Mouse (Mus musculus): Measurements from ENCODE around the gene Pold1. TPM values are rescaled to one million over a fixed set of nuclear protein-coding genes. Genes with fewer than 3 reads are reported as not detected.

Pold1 gene
- polyA plus RNA-seq (2017; shearing (Covaris generic)): 10 to 100 TPM; 46.3 to 81.8 TPM

GRCm38 (mm10) chr7:44548497-44549087 lies at the start of gene Pold1:
Gene Pold1 (minus strand): TSS chr7:44548849.

DNA sequence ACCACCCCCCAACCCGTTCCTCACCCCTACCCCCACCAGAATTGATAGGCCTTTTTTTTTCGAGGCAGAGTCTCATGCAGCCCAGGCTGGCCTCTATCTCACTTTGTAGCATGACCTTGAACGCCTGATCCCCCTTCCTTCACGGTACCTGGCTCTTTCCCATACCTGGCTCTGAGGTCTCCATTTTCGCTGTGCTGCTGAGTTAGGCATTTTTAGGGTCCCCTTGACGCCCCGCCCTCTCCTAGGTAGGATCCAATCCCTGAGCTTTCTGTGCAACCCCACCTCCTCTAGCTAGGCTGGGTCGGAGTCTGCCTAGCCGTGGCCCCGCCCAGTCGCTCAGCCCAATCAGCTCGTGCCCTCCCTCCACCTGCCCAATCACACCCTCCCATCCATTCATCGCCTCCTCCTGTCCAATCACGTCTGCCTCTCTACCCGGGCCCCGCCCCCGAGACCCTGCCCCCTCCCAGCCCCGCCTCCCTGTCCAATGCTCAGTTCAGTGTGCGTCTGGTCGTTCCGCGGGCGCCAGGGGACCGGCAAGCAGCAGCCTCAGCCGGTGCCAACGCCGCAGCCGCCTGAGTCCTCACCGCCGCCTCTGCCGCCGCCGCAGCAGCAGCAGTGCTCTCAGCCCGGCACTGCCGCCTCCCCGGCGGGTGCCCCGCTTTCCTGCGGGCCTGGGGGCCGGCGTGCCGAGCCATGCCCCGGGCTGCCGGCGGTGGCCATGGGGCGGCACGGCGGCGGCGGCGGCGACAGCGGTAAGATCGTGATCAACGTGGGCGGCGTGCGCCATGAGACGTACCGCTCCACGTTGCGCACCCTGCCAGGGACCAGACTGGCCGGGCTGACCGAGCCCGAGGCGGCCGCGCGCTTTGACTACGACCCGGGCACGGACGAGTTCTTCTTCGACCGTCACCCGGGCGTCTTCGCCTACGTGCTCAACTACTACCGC lies 42.0 kb upstream of the Pold1 start, which contains the start of gene Kcnc3:
Gene Kcnc3, plus strand, starts transcription at position 263 of the 946 bp plus-strand sequence.

GRCm38 (mm10) chr7:44572213-44572701 lies 23.6 kb upstream of the Pold1 start, which contains the start of gene Napsa:
Gene Napsa (plus strand): TSS chr7:44572380.

GRCm38 (mm10) chr7:44553826-44554225 lies 5.2 kb upstream of the Pold1 start, which contains the start of gene Nr1h2:
Gene Nr1h2 (minus strand): TSS chr7:44553951.

GRCm38 (mm10) chr7:44531946-44532732 lies 16.5 kb downstream of the Pold1 start, which contains the start of gene Spib:
Gene Spib (minus strand): TSS chr7:44532071.

GRCm38 (mm10) chr7:44524502-44524901 lies 24.1 kb downstream of the Pold1 start, which contains the start of gene Mybpc2:
Gene Mybpc2 (minus strand): TSS chr7:44524656.

DNA sequence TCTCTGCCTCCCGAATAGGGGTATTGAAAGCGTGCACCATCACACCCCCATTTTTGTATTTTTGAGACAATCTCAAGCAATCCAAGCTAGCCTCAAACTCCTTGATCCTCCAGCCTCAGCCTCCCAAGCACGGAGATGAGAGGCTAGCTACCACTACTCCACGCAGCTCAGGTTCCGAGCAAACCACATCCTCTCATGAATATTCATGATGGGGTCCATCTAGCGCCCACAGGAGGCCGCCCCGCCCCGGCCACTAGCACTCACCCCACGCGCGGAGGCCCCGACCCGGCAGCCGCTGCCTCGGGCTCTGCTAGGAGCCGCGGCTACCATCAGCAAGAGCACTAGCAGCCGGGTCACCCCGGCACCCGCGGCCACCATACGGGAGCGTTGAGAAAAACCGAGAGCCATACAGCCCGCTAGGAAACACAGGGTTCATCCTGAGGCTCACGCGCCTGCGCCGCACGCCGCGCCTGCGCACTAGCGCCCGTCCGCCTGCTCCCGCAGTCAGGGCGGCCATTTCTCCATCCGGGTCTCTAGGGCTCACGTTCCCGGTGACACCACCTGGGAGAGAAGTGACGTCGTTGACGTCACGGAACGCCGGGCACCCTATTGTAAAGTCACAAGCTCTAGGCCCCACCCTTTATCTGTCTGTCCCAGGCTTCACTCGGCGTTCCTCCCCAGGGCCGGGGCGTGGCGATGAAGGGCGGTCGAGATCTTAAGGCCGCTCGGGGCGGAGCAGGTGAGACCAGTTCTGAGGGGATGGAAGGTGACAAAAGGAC lies 52.5 kb downstream of the Pold1 start, which contains the start of the genes Emc10 and Fam71e1:
Gene Emc10, minus strand, starts transcription at position 538 of the 779 bp plus-strand sequence.
Gene Fam71e1, plus strand, starts transcription at position 590 of the 779 bp plus-strand sequence.

Other genes starting within 250 kb of the Pold1 start
- gene Clec11a, start 241.9 kb downstream of the Pold1 start, polyA plus RNA-seq (2017; shearing (Covaris generic)): under 1 TPM; 0.31 to 0.95 TPM
- under 1 TPM; 0.10 to 0.24 TPM for gene Shank1, start 238.6 kb downstream of the Pold1 start, polyA plus RNA-seq (2017; shearing (Covaris generic))
- gene Syt3, start 164.7 kb downstream of the Pold1 start, polyA plus RNA-seq (2017; shearing (Covaris generic)): under 1 TPM; 0.23 to 0.55 TPM
- gene 1700008O03Rik, start 163.0 kb downstream of the Pold1 start, polyA plus RNA-seq (2017; shearing (Covaris generic)): under 1 TPM; 0.47 to 0.69 TPM
- gene Lrrc4b, start 119.8 kb downstream of the Pold1 start, polyA plus RNA-seq (2017; shearing (Covaris generic)): under 1 TPM; 0.18 to 0.64 TPM
- 1 to 10 TPM in 1 of 2 experiments, not detected in 1; 1.2 TPM for gene Aspdh, start 83.5 kb downstream of the Pold1 start, polyA plus RNA-seq (2017; shearing (Covaris generic))
- 100 to 1,000 TPM in 1 of 2 experiments, 10 to 100 TPM in 1; 94.8 to 118 TPM for gene Josd2, start 80.9 kb downstream of the Pold1 start, polyA plus RNA-seq (2017; shearing (Covaris generic))
- gene Emc10, start 52.3 kb downstream of the Pold1 start, polyA plus RNA-seq (2017; shearing (Covaris generic)): 100 to 1,000 TPM; 151 to 196 TPM
- 1 to 10 TPM; 3.0 to 7.2 TPM for gene Fam71e1, start 52.3 kb downstream of the Pold1 start, polyA plus RNA-seq (2017; shearing (Covaris generic))
- gene Mybpc2, start 24.2 kb downstream of the Pold1 start, polyA plus RNA-seq (2017; shearing (Covaris generic)): not detected
- 1 to 10 TPM; 2.6 to 6.3 TPM for gene Spib, start 16.8 kb downstream of the Pold1 start, polyA plus RNA-seq (2017; shearing (Covaris generic))
- gene Nr1h2, start 5.1 kb upstream of the Pold1 start, polyA plus RNA-seq (2017; shearing (Covaris generic)): 100 to 1,000 TPM; 132 to 172 TPM
- gene Napsa, start 23.5 kb upstream of the Pold1 start, polyA plus RNA-seq (2017; shearing (Covaris generic)): 1 to 10 TPM; 3.9 to 9.7 TPM
- under 1 TPM; 0.17 to 0.44 TPM for gene Kcnc3, start 41.8 kb upstream of the Pold1 start, polyA plus RNA-seq (2017; shearing (Covaris generic))
- 1 to 10 TPM in 1 of 2 experiments, under 1 TPM in 1; 0.24 to 1.8 TPM for gene Myh14, start 122.0 kb upstream of the Pold1 start, polyA plus RNA-seq (2017; shearing (Covaris generic))
- not detected for gene Izumo2, start 159.9 kb upstream of the Pold1 start, polyA plus RNA-seq (2017; shearing (Covaris generic))
- 10 to 100 TPM; 92.8 to 98.9 TPM for gene Vrk3, start 199.6 kb upstream of the Pold1 start, polyA plus RNA-seq (2017; shearing (Covaris generic))
- gene Zfp473, start 202.2 kb upstream of the Pold1 start, polyA plus RNA-seq (2017; shearing (Covaris generic)): 1 to 10 TPM in 1 of 2 experiments, under 1 TPM in 1; 0.37 to 1.3 TPM

Measured in inflammation-experienced regulatory T-cells (primary cell).